Mouse (Mus musculus) cerebellum, adult 2 months (tissue): ENCODE data around the gene Pram1.

ENCODE experiments used
- CTCF ChIP-seq: fragments of 200-500 bp; IDR thresholded peaks from 2 replicates; pipeline ENCODE4 v1.5.1; 2011; ENCODE audit warnings: low read depth, mild to moderate bottlenecking, control low read depth, low read length, moderate library complexity, borderline replicate concordance; ENCODE audit not compliant: insufficient read depth
- POLR2A ChIP-seq: fragments of 200-500 bp; IDR thresholded peaks from 2 replicates; pipeline ENCODE4 v1.6.1; 2011; ENCODE audit warnings: low read length, control low read depth, borderline replicate concordance; ENCODE audit not compliant: insufficient read depth

DNA sequence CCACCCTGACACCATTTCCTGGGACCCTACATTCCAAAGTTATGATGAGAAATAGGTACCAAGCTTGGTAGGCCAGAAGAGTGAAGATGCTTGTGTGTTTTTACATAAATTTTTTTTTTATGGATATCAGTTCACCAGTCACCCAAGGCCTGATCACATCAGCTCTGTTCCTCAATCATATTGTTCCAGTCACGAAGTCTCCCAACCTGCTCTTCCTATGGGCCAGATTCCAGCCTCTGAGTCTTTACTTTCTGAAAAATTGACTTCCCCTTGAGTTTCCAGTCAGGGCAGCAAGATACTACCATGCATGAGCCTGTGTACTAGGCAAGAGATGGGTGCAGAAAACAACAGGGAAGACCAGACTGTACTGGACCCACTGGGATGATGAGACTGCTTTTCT lies 48.9 kb downstream of the Pram1 start, which contains the start of gene Hnrnpm:
- TF ChIP-seq POLR2A (no peak), CTCF (no peak)
